Mouse (Mus musculus): Measurements from ENCODE around the gene Tmtc2. TPM values are rescaled to one million over a fixed set of nuclear protein-coding genes. Genes with fewer than 3 reads are reported as not detected.

Gene Tmtc2
- total RNA-seq, 4 experiments from 2014 or later: 9.7 to 11.9 (median 10.9) TPM

DNA sequence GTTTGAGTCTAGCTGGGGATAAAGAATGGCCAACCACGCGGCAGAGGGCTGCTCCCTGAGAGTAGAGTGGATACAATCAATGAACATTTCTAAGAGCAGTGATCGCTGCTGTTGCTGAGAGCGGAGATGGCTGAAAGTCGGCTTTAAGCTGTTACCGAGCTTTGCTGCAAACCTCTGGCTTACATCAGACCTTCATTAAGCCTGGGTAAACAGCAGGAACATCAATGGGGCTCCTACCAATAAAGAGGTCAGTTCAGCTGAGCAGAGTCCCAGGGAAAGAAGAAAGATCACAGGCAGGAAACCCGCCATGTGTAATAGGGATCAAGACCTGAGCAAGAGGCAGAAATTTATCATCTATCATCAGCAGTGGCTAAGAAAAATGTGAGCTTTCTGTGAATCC lies 72.5 kb downstream of the Tmtc2 start:
- DNase-seq (ENCODE audit: low spot score in 2 of 2): no peak

DNA sequence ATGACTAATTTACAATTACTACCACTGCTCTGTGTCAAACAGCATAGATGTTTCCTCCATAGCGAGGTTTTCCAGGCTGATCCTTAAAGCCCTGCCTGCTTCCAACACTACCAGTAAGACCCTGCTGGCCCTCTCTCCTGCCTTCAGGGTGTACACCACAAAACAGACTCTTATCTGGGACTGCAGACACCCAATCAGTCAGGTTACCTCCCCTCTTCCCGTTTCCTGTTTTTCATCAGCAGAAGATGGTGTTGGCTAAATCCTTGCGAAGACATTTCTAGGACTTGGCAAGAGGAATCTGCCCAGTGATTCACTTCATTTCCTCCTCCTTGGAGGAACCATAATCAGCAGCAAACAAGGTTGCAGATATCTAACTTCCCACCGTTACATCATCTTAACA lies 73.8 kb downstream of the Tmtc2 start:
- DNase-seq (ENCODE audit: low spot score in 2 of 2): no peak

DNA sequence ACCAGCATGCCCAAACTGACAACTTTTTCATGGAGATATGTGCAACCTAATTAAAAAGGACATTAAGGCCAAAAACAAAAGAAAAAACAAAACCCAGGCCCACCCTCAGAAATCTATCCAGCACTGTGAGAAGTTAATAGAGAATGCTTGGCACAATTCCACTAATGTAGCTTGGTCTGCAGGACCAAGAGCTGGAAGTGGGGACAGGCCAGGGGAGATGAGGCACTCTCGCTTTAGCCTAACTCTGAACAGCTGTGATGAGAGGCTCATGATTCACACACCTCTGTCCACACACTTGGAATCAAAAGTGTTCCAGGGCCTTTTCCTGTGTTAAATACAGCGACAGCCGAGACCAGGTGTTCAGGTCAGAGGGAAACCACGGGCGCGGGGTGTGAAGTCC lies 79.0 kb downstream of the Tmtc2 start:
- no peak for DNase-seq (ENCODE audit: low spot score in 2 of 2)

DNA sequence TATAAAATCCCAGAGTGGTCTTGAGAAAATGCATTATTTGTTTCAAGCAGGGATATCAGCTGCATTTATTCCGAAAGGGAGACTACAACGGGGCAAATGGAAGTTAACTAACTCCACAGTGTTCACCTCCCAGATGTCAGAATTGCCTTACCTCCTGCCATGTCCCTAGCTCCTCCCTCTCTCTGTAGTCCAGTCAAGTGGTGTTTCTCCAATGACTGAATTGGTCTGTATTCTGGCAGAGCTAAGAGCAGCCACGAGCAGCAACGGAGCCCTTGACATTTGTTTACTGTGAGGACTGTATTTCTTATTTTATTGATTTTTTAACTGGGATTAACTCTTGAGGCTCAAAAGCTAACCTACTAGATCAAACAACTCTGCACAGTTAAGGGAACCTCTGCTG lies 81.8 kb downstream of the Tmtc2 start:
- no peak for DNase-seq (ENCODE audit: low spot score in 2 of 2)

DNA sequence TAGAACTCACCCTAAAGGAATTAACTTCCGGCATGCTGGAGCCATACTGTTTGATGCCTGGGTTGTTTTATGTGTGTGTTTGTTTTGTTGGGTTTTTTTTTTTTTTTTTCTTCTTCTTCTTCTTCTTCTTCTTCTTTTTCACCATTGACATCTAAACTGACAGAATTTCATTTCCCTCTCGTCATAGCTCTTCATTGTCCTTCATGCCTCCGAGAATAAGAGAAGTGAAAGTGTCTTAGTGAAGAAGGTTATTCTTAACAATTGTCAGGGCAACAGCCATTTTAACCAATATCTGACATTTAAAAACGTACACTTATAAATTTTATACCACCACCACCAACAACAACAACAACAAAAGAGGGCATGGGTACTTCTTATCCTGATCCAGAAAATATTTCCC lies 83.5 kb downstream of the Tmtc2 start:
- no peak for DNase-seq (ENCODE audit: low spot score in 2 of 2)

DNA sequence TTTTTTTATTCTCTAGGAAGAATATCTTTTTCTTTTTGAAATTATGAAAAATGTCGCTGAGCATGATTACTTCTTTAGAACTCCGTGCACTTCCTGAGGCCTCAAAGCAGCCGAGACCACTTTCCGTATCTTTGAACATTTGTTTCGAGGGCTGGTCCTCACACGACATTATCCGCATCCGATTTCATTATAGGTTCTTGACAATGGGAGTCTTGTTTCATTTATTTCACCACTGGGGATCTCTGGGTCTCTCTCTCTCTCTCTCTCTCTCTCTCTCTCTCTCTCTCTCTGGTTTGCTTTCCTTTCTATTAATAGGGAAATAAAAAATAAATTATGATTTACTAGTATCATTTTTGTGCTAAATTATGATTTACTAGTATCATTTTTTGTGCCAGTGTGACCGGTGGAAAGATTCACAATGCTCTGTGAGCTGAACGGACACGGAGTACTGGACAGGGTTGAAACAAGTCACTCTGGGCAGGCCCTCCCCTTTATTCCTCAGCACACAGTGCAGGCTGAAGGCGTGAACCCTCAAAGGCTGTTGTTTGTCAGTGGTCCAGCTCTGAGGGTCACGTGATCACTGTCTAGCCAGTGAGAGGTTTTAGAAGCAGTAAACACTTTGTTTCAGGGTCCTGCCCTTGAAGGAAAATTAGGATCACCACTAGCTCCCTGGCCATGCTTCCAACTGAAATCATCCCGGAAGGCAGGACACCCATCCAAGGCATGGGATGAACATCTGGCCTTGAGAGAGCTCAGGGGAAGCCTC lies 84.1 kb downstream of the Tmtc2 start:
- no peak for DNase-seq (ENCODE audit: low spot score in 2 of 2)

DNA sequence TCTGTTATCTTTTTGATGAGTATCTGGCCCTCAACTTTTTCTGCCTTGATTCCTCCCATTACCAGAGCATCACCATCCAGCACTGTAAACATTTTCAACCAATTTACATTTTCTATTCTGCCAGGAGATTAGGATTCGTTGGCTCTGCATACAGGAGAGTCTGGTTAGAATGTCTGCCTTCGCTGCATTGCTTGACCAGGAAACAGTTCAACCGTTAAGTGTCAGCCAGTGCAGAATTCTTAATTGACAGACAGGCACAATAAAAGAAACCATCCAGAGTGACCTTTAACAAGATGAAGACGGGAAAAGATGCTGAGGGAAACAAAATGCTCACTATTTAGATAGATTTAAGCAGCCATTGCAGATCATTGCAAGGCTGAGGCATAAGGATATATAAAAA lies 87.3 kb downstream of the Tmtc2 start:
- DNase-seq (ENCODE audit: low spot score in 2 of 2): no peak

DNA sequence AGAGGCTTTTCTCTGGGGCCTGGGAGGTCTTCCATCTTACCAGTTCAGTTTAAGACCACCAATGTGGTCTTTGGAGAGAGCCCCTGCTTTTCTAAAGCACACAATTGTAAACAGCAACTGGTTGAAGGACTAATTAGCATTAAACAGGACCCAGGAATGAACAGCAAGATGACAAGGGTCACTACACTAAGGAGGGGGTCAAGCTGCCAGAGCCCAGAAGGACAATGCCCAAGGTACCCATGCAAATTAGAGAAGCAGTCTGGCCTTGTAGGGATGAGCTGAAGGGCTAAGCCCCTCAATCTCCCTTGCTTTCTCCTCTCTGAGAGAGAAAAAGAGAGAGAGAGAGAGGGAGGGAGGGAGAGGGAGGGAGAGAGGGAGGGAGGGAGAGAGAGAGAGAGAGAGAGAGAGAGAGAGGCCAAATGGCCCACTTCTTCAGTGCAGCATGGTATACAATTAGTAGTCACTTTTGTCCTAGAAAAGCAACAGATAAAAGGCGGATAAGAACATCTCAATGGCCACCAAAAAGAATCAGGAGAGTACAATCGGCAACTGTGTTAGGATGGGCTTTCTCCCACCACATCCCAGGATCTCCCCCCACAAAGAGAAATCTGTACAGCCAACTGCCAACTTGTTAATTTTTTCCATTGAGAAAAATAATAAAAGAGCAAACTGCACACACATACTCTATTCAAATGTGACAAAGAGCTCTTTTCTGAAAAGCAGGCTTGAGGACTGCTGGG lies 89.7 kb downstream of the Tmtc2 start:
- no peak for DNase-seq (ENCODE audit: low spot score in 2 of 2)

DNA sequence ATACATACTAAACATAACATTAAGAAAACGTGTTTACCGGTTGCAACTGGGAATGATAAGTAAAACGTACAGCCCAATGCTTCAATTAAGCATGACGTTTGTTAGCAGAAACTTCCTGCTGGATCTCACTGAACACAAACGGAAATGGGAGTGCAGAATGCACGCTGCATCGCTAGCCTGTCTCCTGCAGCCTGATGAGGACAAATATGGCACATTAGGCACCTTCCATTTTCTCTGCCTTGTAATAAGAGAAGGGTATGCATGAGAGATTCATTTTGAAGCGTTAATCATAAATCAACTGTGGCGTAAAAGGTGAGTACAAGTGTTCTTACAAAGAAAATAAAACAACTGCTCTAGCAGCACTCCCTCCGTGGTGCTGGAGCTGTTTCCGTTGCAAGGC lies 94.5 kb downstream of the Tmtc2 start:
- no peak for DNase-seq (ENCODE audit: low spot score in 2 of 2)

DNA sequence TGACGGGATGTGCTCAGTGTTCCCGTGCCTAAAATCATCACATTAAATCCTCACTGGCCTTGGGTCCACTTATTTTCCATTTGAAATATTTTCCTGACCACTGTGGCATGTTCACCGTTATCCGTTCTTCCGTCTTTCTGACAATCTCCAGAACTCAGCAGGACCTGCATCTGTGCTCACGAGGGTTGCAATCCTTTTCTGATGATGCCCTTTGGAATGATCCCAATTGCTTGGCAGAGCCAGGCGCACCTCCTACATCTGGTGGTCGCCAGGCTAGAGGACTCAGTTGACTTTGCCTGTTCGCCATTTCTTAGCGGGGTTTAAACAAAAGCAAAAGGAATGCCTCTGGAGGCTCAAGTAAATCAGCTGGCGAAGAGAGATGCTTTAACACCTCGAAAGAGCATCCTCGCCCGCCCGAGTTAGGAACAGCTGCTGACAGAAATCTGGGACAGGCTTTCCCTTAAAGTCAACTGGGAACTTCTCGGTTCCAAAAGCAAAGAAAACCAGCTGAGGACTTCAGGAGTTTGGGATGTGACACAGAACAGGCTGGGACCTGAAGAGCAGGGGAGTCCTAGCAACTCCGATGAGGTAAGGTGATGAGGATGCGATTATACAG lies 96.5 kb downstream of the Tmtc2 start:
- DNase-seq (ENCODE audit: low spot score in 2 of 2): no peak

DNA sequence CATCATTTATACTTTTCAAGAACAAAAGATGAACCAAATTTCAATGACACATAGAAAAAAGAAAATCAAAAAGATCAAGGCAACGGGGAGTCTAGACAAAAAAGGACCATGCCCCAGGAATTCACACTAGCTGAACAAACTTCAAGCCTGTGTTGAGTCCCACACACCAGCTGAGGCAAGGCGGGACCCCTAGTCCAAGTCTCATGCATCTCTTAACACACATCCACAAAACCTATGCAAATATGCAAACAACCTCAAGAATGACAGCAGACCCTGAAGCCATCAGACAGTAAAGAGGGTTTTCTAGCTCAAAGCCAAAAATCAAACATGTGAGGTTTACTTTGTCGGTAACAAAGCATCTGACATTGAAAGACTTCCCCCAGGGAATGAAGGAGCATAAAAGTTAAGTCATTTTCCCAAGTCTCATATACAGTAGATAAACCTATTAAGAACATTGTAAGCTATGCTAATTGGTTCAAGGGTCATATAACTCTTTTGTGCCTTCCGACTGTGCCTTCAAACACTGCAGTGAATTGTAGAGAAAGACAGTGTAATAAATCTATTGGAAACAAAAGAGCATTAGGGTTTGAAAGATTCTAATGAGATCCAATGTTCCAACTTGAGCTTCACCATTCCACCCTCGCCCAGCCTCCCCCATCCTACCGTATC lies 100.0 kb downstream of the Tmtc2 start:
- DNase-seq (ENCODE audit: low spot score in 2 of 2): no peak

DNA sequence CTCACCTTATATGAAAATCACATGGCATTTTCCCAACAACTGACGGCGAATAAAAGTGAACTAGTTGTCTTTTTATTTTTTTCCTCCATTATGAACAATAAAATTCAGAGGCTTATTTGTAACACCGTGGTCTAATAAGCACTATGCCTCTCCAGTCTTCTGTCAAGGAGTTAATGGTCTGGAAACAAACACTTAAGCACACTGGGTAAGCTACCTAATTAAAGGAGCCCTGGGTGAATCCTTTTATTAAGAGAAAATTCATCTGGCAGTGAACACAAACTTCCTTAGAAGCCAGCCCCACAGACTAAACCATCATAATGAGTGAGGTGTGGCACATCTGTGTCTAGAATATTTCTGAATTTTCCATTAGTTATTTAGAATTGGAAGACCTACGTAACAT lies 109.9 kb downstream of the Tmtc2 start:
- no peak for DNase-seq (ENCODE audit: low spot score in 2 of 2)

DNA sequence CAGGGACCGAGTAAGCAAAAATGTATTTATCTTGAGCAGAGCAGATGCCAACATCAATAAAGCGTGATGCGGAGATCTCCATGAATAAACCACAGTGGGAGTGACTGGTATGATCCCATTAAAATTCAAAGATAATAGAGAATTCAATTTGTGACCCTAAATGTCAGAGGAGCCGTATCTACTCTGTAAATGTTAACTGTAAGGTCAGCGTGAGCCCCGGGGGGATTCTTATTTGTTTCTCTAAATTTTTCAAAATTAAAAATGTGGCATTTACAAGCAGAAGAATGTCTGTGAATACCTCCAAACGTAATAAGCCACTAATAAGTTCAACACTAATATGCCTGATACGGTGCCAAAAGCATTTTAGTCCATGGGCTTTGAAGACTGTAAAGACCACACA lies 120.8 kb downstream of the Tmtc2 start:
- no peak for DNase-seq (ENCODE audit: low spot score in 2 of 2)

DNA sequence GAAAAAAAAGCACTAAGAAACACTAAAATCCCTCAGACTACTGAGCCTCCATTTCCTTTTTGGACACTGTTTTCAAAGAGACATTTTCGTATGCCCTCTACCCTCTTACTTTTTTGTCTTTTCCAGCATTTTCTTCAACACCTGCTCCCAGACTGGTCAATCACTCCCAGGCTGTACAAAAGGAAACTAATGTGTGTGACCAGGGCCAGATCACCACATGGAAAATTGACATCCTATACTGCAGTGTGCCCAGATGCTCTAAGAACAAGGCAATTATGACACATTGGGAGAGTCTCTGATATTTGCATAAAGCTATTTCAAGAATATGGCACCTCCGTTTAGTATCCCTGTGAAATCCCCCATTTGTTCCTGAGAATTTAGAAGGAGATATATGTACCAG lies 127.1 kb downstream of the Tmtc2 start:
- no peak for DNase-seq (ENCODE audit: low spot score in 2 of 2)

DNA sequence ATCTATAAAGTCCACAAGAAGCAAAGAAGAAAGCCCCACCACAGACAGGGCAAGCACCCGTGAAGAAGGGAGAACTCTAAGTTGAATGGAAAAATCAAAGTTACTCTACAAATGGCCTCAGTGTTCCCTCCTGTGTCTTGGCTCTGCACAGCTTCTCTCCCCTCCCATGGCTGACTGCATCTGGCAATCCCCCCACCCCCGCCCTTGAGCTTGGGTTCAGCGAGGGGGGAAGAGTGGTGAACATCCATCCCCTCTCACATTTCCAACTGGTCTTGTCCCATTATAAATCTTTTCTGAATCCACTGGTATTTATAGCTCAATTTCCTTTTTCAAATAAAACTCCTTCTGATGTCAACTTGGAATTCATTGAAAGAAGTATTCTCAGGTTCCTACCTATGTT lies 129.9 kb downstream of the Tmtc2 start:
- DNase-seq (ENCODE audit: low spot score in 2 of 2): no peak

DNA sequence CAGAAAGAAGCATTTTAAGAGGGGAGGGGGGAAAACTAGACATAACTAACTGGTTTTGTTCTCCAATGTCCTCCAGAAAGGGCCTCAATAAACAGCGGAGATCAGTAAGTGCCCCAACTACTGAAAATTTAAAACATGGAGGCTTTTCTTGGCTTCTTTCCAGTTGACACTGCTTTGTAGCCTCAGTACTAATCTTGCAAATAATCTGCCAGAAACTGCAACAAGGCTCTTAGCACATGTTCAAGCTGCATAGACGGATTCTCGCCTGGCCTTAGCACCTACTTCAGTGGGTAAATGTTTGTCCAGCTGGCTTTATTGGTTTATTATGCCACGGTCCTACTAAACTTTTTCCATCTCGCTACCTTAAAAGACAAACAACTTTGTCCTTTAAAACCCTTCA lies 139.4 kb downstream of the Tmtc2 start:
- no peak for DNase-seq (ENCODE audit: low spot score in 2 of 2)

DNA sequence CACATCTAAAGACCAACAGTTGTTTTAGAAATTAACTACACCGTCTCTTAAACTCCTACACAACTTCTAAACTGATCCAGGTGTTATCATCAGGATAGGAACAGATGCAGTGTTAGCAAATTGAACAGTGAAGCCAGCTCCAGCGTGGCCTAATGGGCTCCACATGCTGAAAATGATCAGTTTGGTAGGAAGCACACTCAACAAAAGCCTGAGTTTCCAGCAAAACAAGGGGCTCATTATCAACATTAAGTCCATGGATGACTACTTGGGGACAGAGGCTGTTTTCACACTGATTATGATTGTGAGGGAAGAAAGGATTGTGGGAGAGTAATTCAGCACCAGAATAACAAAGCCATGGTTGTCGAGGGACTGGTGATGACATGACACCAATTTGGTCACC lies 143.4 kb downstream of the Tmtc2 start:
- DNase-seq (ENCODE audit: low spot score in 2 of 2): peak; percentile 16 to 39

DNA sequence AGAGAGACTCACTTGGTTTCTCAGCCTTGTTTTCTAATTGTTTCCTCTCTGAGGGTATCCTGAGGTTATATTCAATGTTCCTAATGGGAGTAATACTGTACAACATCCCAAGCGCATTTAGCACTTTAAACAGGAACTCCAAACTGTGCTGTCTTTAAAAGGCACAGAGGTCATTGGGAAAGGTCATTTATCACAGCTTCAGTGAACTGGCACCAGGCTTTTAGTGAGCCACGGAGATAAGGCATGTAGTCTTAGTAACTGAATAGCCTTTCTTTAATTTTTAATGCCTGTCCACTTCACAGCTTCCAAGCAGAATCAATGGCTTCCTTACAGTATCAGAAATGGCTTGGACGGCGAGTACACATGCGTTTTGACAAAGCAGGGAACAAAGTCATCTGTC lies 144.0 kb downstream of the Tmtc2 start:
- no peak for DNase-seq (ENCODE audit: low spot score in 2 of 2)

DNA sequence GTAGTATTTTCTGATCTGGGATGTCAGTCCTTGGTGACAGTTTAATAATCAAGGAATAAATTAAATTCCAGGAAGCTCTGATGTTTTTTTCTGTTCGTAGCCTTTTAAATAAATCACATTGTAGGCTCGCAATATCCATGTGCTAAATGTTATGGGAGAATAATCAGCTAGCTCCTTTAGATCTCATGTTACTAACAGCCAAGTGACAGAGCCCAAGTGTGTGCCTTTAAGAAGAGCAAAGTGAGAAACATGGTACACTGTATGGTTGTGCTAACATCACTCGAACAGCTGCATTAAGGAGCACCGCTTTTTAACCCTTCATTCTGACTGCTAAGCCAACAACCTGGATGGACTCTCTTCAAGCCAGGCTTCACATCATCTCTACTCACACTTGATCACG lies 146.2 kb downstream of the Tmtc2 start:
- no peak for DNase-seq (ENCODE audit: low spot score in 2 of 2)

DNA sequence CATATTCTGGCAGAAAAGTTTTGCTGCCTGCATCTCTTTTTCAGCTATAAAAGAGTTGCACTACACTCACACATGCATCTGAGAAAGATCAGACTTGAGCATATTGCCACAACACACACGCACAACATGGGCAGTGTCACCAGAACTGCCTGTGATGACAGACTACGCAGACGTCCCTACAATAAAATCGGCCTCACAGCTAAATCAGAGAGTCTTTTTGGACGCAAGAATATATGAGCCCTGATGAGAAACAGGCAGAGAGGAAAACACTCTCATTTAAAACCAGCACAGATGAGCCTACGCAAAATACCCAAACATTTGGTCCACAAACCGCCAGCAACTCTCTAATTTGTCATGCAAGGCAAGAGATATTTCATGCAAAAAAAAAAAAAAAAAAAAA lies 146.6 kb downstream of the Tmtc2 start:
- peak; percentile 25 to 37 for DNase-seq (ENCODE audit: low spot score in 2 of 2)

DNA sequence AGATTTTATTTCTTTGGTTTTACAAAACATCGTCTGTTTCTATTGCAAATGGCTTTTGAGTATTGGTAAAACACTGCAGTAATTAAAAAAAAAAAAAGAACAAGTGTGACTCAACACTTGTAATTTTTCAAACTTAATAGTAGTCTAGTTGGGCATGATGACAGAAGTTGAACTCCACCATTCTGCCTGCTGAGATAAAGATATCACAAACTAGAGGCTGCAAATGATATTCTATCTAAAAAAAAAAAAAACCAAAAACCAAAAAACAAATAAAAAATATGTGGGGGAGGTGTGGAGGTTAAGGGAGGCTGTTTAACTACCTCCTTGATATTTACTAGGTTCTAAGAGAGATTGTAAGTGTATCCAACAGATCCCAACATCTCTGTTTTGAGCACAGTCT lies 149.2 kb downstream of the Tmtc2 start:
- DNase-seq (ENCODE audit: low spot score in 2 of 2): no peak

DNA sequence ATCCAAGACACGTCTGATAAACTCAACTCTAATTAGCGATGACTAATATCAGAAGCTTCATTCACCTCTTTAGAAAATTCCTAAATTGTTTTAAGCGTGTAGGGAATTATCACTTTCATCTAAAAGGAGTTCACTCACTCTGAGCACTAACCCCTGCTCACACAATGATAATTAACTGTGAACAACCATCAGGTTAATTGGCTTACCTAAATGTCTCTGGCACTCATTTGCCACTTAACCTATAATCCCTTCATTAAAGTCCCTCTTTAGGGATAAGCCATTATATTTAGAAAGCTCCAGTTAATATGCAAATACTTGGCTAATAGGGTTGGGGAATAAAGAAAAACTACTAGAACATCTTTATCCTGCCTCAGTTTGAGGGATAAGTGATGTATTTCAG lies 151.1 kb downstream of the Tmtc2 start:
- no peak for DNase-seq (ENCODE audit: low spot score in 2 of 2)

All from layer of hippocampus, adult 8-10 months (tissue).